Mouse (Mus musculus): ENCODE data around the gene Ephx1. TPM values are rescaled to one million over a fixed set of nuclear protein-coding genes. Genes with fewer than 3 reads are reported as not detected.

The Ephx1 gene
- polyA plus RNA-seq, 1 experiment from 2014 or later, result 3.8 TPM

DNA sequence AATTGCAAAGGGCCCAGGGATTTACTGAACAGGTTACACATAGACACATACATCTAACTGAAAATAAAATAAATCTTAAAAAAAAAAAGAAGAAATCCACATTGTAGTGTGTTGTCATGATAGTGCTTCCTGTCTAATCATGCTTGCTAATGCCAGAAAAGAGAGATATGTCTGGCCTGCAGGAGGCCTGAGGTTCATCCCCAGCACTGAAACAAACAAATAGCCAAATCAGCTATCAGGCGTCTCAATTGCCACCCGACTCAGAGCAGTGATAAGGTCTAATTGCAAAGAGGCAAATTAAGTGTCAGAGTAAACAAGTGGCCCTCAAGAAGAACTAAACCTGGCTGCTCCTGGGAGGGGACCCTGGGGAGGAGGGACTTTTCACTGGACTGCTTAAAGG lies 91.1 kb downstream of the Ephx1 start:
- whole genome bisulfite sequencing, result 33% methylated on average over 2 of the region's 2 CpGs
- no peaks in the 10 kb centered on the region for H3K4me1 ChIP-seq (ENCODE audit: control insufficient read depth, insufficient read depth, low read length)
- H3K9me3 ChIP-seq (ENCODE audit: control insufficient read depth, low read length), result no peaks in the 10 kb centered on the region
- H3K4me3 ChIP-seq (ENCODE audit: low read length), result no peak overlapping the region
- no peak overlapping the region for H3K27ac ChIP-seq (ENCODE audit: low read depth, low read length)
- no peak overlapping the region for H3K9ac ChIP-seq (ENCODE audit: low read depth, low read length)
- ATAC-seq (ENCODE audit: low FRiP score, low TSS enrichment), result no peak
- peaks cover 13% of the 10 kb centered on the region for H3K27me3 ChIP-seq (ENCODE audit: control insufficient read depth, insufficient read depth, low read length)
- H3K36me3 ChIP-seq (ENCODE audit: control insufficient read depth, insufficient read depth, low read length), result no peaks in the 10 kb centered on the region
- no peak overlapping the region for H3K4me2 ChIP-seq (replicated peaks; ENCODE audit: low read depth, low read length)

- 70% methylated on average over 4 of the region's 4 CpGs for WGBS
- no peaks in the 10 kb centered on the region for H3K27me3 ChIP-seq (ENCODE audit: control insufficient read depth, insufficient read depth, low read length)
- no peak overlapping the region for H3K4me2 ChIP-seq (replicated peaks; ENCODE audit: low read depth, low read length)
- no peaks in the 10 kb centered on the region for H3K4me1 ChIP-seq (ENCODE audit: control insufficient read depth, insufficient read depth, low read length)
- H3K27ac ChIP-seq (ENCODE audit: low read depth, low read length), result no peak overlapping the region
- no peak overlapping the region for H3K4me3 ChIP-seq (ENCODE audit: low read length)
- no peak overlapping the region for H3K9ac ChIP-seq (ENCODE audit: low read depth, low read length)
- no peaks in the 10 kb centered on the region for H3K36me3 ChIP-seq (ENCODE audit: control insufficient read depth, insufficient read depth, low read length)
- ATAC-seq (ENCODE audit: low FRiP score, low TSS enrichment), result no peak
- no peaks in the 10 kb centered on the region for H3K9me3 ChIP-seq (ENCODE audit: control insufficient read depth, low read length)
Observed at GRCm38 (mm10) chr1:180926286-180926685, 94.4 kb downstream of the Ephx1 start.

Other genes starting within 250 kb of the Ephx1 start
- 2,845 and 3,531 TPM in 2 replicates for gene H3f3a, start 207.0 kb downstream of the Ephx1 start, polyA plus RNA-seq (2014; fragmentation: Nextera tagmentation; extraction: Ambion mirVana)
- 32.9 and 39.6 TPM in 2 replicates for gene Sde2, start 169.8 kb downstream of the Ephx1 start, polyA plus RNA-seq (2014; fragmentation: Nextera tagmentation; extraction: Ambion mirVana)
- not detected in 2 replicates for gene Lefty2, start 127.8 kb downstream of the Ephx1 start, polyA plus RNA-seq (2014; fragmentation: Nextera tagmentation; extraction: Ambion mirVana)
- gene Pycr2, start 116.6 kb downstream of the Ephx1 start, polyA plus RNA-seq (2014; fragmentation: Nextera tagmentation; extraction: Ambion mirVana), result 93.9 and 103 TPM in 2 replicates
- gene Lefty1, start 85.9 kb downstream of the Ephx1 start, polyA plus RNA-seq (2014; fragmentation: Nextera tagmentation; extraction: Ambion mirVana), result 0.51 and 0.54 TPM in 2 replicates
- gene Tmem63a, start 78.6 kb downstream of the Ephx1 start, polyA plus RNA-seq (2014; fragmentation: Nextera tagmentation; extraction: Ambion mirVana), result 4.0 and 7.5 TPM in 2 replicates
- gene 9130409I23Rik, start 30.3 kb upstream of the Ephx1 start, polyA plus RNA-seq (2014; fragmentation: Nextera tagmentation; extraction: Ambion mirVana), result not detected in 2 replicates
- 37.7 and 41.1 TPM in 2 replicates for gene Nvl, start 123.3 kb upstream of the Ephx1 start, polyA plus RNA-seq (2014; fragmentation: Nextera tagmentation; extraction: Ambion mirVana)
- 127 and 163 TPM in 2 replicates for gene Cnih4, start 123.8 kb upstream of the Ephx1 start, polyA plus RNA-seq (2014; fragmentation: Nextera tagmentation; extraction: Ambion mirVana)
- gene Wdr26, start 191.1 kb upstream of the Ephx1 start, polyA plus RNA-seq (2014; fragmentation: Nextera tagmentation; extraction: Ambion mirVana), result 54.5 and 55.9 TPM in 2 replicates